Mouse (Mus musculus) cerebellum, adult (tissue): ENCODE results near the gene Tanc1.

Source experiments
- ATAC-seq: cut with Nextera tagmentation; 2 replicates; pipeline ENCODE4 v1.9.2; 2017; ENCODE audit warnings: mild to moderate bottlenecking, moderate library complexity, mixed read lengths; ENCODE audit not compliant: insufficient number of reproducible peaks, low FRiP score, low TSS enrichment

Gene Tanc1

GRCm38 (mm10) chr2:59675270-59675995 is 63.6 kb downstream of the Tanc1 start:
- no peak for ATAC-seq

- no peak for ATAC-seq
Observed at GRCm38 (mm10) chr2:59676041-59676440, 64.2 kb downstream of the Tanc1 start.

- no peak for ATAC-seq
Observed at GRCm38 (mm10) chr2:59676442-59676841, 64.6 kb downstream of the Tanc1 start.

GRCm38 (mm10) chr2:59679424-59680020 is 67.7 kb downstream of the Tanc1 start:
- ATAC-seq, result no peak

- no peak for ATAC-seq
Observed at GRCm38 (mm10) chr2:59680736-59681135, 68.9 kb downstream of the Tanc1 start.

- no peak for ATAC-seq
Observed at GRCm38 (mm10) chr2:59681181-59681580, 69.3 kb downstream of the Tanc1 start.

- ATAC-seq, result no peak
Observed at GRCm38 (mm10) chr2:59684864-59685605, 73.2 kb downstream of the Tanc1 start.

GRCm38 (mm10) chr2:59685606-59685950 is 73.7 kb downstream of the Tanc1 start:
- ATAC-seq, result no peak

GRCm38 (mm10) chr2:59688261-59689104 is 76.6 kb downstream of the Tanc1 start:
- no peak for ATAC-seq

- ATAC-seq, result no peak
Observed at GRCm38 (mm10) chr2:59691112-59691511, 79.3 kb downstream of the Tanc1 start.

- no peak for ATAC-seq
Observed at GRCm38 (mm10) chr2:59693473-59693872, 81.6 kb downstream of the Tanc1 start.

- no peak for ATAC-seq
Observed at GRCm38 (mm10) chr2:59697123-59697522, 85.3 kb downstream of the Tanc1 start.

- ATAC-seq, result 0 out of 2 replicates have a peak, but pooled peaks have one; percentile 17
Observed at GRCm38 (mm10) chr2:59697722-59698634, 86.1 kb downstream of the Tanc1 start.

- ATAC-seq, result no peak
Observed at GRCm38 (mm10) chr2:59698635-59699300, 86.9 kb downstream of the Tanc1 start.

- ATAC-seq, result peak; percentile 79
Observed at GRCm38 (mm10) chr2:59699893-59700292, 88.1 kb downstream of the Tanc1 start.

GRCm38 (mm10) chr2:59705221-59705620 is 93.4 kb downstream of the Tanc1 start:
- ATAC-seq, result no peak

GRCm38 (mm10) chr2:59706806-59707205 is 95.0 kb downstream of the Tanc1 start:
- no peak for ATAC-seq

GRCm38 (mm10) chr2:59707922-59708706 is 96.3 kb downstream of the Tanc1 start:
- no peak for ATAC-seq
